Mouse (Mus musculus) adrenal gland, postnatal 4 days (tissue): ENCODE results near the gene Ass1. TPM values are rescaled to one million over a fixed set of nuclear protein-coding genes. Genes with fewer than 3 reads are reported as not detected.

Source experiments
- DNase-seq, 2 experiments: peaks; one replicate each; pipeline ENCODE4 v3.0.0; 2021 to 2022; ENCODE audit warnings: low spot score in 2 of 2, mixed read lengths in 2 of 2
- total RNA-seq, 2 experiments: library from RNA; stranded (reverse); gene quantifications; 2 replicates each; pipeline ENCODE4 v1.2.3; 2021

The Ass1 gene
- total RNA-seq, 2 experiments from 2014 or later: 53.1 to 95.2 TPM

- no peak for DNase-seq
Observed at GRCm38 (mm10) chr2:31455418-31455817, 14.6 kb upstream of the Ass1 start.

DNA sequence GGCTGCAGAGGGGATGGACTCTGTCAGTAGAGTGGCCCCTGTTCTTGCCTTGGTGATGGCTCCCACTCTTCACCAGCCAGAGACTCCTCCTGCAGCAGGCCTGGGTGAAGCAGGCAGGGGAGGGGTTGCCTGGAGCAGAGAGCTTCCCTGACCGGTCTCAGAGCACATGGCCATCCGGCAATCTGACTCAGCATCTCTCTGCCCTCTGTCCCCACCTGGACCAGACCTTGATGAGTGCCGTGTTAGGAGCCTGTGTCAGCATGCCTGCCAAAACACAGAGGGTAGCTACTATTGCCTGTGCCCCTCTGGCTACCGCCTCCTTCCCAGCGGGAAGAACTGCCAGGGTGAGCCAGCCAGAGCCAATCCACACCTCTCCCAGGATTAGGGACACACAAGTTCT is 11.5 kb upstream of the Ass1 start:
- no peak for DNase-seq

GRCm38 (mm10) chr2:31458989-31459936 is 10.7 kb upstream of the Ass1 start:
- no peak for DNase-seq

DNA sequence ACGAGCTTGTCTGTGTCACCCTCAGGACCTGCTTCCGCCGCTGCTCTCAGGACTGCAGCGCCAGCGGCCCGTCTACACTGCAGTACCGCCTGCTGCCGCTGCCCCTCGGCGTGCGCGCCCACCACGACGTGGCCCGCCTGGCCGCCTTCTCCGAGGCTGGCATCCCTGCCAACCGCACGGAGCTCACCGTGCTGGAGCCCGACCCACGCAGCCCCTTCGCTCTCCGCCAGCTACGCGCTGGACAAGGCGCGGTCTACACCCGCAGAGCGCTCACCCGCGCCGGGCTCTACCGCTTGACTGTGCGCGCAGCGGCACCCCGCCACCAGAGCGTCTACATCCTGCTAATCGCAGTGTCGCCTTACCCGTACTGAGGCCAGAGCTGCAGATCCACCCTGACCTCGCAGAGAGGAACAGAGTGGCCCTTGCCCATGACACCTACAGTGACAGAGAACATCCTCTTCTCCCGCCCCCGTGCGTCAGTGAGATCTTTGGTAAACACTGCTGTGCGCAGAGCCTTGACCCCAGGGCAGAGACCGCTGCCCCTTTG is 9.9 kb upstream of the Ass1 start:
- no peak for DNase-seq

- DNase-seq: no peak
Observed at GRCm38 (mm10) chr2:31460920-31461319, 9.1 kb upstream of the Ass1 start.

DNA sequence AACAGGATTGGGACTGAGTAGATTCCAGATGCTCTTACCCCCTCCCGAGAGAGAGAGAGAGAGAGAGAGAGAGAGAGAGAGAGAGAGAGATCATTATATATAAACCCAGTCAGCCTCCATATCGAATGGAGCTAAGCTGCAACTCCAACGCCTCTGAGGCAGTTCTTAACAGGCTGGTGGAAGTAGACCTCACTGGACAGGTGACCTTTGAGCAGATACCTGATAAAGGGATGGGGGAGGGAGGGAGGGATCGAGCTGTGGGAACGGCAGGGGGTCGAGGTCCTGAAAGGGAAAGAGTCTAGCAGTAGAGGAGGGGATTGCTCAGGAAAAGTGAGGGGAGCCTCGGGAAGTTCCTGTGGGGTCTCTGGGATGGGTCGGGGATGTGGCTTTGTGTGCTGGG is 8.0 kb upstream of the Ass1 start:
- DNase-seq: no peak

GRCm38 (mm10) chr2:31463253-31463652 is 6.8 kb upstream of the Ass1 start:
- no peak for DNase-seq

- DNase-seq: no peak
Observed at GRCm38 (mm10) chr2:31463696-31464528, 6.1 kb upstream of the Ass1 start.

- DNase-seq: no peak
Observed at GRCm38 (mm10) chr2:31464529-31464910, 5.5 kb upstream of the Ass1 start.

DNA sequence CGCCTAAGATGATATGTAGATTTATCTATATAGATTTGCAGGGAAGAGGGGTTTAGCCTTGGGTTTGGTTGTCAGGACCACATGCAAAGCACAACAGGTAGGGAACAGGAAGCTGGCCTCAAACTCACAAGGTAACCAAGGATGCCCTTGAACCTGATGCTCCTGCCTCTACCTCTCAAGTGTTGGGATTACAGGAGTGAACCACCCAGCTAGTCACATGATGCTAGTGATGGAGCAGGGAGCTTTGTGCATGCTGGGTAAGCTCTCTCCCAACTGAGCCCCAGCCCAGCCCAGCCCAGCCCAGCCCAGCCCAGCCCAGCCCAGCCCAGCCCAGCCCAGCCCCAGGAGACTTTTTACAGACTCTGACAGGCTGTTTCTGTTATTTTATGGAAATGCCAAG is 2.5 kb upstream of the Ass1 start:
- no peak for DNase-seq

GRCm38 (mm10) chr2:31468857-31469256 is 1.1 kb upstream of the Ass1 start:
- no peak for DNase-seq

DNA sequence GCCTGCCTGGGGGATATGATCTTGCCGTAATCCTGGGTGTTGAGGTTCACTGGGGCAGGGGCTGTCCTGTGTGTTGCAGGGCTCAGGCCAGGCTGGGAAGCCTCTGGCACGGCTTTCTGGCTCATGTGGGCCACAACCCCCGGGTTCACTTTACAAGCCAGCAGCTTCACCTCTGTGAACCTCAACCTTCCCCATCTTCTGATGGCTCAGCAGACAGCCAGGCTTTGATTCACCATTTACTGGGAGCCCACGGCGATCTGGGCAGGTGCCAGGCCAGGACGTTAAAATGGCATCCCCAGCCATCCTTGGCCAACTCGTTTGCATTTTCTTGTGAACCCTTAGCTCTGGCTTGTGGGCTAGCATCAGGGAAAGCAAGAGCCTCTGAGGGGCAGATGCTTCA is 527 bp upstream of the Ass1 start:
- no peak for DNase-seq

DNA sequence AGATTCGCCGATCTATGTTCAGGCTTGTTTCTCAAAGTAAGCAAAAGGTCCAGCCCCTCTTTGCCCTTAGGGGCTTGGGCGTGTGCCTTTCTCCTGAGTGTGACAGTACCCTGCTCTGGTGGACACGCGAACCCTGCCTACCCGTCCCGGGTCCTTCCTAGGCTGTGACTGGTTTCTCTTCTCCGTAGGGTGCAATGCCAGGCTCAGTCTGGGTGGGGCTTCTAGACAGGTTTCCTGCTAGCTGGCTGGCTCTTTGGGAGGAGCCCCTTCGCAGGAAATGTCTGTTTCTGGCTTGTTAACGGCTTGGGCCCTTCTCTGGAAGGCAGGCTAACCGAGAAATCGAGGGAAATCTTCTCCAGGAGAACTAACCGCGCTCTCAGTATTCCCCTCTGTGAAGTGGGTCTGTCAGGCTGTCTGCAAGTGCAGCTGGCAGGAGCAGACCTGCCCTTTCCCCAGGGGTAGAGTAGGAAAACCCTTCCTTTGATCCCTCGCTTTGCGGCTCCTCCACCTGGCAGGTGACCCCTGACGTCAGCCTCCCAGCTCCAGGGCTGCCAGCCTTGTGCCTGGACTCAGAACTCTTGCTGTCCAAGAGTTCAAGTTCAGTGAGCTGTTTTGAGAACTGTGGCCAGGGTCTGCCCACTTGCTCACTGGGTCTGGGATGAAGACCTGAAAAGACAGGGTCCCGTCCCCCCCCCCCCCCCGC is 827 bp downstream of the Ass1 start:
- DNase-seq: no peak

GRCm38 (mm10) chr2:31471611-31472010 is 1.6 kb downstream of the Ass1 start:
- no peak for DNase-seq

DNA sequence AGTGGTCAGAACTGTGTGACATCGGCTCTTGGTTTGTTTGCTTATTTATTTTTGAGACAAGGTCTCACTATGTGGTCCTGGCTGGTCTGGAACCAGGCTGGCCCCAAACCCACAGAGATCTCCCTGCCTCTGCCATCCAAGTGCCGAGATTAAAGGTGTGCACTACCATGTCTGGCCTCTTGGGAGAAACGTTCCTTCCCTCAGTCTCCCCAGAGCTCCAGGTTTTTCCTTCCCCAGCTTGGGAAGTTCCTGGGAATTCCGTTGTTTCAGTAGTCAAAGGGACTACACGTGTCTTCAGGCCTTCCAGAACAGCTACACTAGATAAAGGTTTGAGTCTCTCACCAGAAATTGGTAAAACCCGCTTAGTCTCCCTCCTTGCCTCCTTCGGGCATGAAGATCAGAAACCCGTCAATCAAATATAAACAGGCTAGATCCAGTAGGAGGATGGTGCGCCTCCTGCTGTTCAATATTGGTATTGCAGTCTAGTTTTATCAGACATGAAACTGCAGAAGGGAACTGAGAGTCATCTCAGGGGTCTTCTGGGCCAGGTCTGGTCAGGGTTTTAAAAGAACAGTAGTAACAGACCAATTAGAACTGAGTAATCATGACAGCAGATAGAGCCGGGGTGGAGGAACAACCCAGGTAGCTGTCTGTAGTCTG is 2.5 kb downstream of the Ass1 start:
- no peak for DNase-seq

DNA sequence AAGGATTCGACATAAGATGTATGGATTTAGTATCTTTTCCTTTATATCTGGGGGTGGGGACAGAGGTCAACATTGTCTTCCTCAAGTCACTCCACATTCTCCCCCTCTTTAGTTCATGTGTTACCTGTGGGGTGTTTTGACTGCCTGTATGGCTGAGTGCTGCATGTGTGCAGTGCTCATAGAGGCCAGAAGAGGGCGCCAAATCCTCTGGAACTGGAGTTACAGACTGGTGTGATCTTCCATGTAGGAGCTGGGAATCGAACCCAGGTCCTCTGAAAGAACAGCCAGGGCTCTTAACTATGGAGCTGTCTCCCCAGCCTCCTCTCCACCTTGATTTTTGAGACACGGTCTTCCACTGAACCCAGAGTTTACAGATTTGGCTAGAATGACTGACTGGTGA is 3.9 kb downstream of the Ass1 start:
- DNase-seq: no peak

DNA sequence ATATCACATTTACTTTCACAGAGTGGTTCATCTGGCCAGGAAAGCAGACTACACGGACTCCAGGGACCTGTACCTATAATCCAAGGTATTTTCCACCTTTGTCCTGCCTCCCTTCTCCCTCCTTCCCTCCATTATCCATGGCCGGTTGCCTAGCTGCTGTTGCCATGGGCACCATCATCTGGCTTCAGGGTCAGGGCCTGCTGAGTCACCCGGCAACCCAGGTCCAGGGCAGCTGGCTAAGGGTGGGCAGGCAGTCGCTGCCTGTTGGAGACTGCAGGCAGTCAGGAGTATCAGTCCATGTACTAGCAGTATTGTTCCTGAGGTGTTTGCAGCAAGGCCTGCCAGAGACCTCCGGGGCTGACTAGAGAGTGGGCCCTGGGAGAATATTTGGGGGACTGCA is 4.7 kb downstream of the Ass1 start:
- DNase-seq: no peak

DNA sequence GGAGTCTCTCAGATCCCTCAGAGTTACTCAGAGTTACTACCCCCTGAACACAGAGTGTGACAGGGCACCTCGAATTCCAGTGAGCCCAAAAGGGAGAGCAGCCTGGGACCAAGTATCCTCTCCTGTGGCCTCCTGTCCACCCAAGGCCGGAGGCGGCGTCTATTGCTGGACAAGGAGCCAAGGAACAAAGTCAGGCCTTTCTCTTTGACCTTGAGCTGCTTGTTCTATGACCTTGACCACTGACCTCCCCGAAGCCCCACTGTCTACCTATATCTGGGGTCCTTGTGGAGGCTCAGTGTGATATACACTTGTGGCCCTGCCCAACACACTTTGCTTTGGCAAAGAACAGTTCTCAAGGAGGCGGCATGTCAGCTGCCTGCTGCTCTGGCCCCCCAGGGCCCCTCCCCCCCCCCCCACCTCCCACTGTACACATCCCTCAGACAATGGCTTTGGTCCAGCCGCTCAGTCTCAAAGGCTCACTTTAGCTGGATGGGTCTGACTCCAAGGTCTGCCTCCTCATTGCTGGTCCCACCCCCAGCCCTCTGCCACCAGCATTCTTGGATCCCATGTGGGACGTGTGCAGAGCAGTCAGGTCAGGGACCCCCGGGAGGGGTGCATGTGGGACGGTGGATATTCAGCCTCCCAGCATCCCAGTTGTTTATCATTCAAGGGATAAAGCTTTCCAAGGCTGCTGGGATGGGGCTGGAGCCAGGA is 6.3 kb downstream of the Ass1 start:
- DNase-seq: no peak

DNA sequence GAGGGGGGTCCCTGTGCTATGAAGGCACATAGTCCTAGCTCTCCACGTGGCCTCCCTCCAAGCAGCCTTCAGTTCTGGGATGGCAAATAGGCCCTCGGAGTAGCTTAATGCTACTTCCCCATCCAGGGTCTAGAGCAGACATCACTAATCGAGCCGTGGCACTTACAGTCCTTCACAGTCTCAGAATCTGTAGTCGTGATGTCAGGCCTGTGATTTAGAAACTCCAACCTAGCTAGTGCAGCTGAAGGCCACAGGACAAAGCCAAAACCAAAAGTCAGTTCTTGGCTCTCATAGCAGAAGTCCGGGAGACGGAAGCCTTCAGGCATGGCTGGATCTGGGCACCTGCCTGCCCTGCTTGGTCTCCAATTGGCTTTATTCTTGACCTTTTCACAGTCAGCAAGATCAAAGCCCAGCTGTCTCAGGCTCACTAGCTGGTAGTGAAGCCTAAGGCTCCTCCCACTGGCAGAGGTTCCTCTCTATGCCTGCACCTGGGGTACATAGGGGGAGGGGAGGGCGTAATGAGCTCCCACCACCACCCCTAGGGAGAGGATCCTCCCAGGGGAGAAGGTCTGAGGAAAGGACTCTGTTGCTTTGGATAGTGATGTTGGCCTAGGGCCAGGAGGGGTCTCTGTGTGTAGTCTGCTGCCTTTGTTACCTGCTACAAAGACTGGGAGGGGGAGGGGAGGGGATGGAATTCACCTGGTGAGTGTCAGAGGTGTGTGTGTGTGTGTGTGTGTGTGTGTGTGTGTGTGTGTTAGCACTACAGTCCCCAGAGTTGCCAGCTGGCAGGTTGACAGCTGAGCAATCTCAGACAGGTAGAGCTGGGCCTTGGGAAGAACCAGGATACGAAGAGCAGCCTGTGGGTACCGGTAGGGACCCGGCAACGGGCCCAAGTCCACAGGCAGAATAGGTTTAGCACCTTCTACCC is 7.5 kb downstream of the Ass1 start:
- DNase-seq: no peak
